Mouse (Mus musculus) natural killer cell, adult 2 months (primary cell): ENCODE data around the gene Rtf2.

ENCODE experiments used
- DNase-seq, 2 experiments: peaks; one replicate each; pipeline ENCODE4 v3.0.0; 2022; ENCODE audit warnings: low spot score in 2 of 2

The Rtf2 gene

GRCm38 (mm10) chr2:172481654-172482385 is 41.5 kb downstream of the Rtf2 start:
- DNase-seq = no peak

GRCm38 (mm10) chr2:172483766-172484413 is 43.5 kb downstream of the Rtf2 start:
- DNase-seq = no peak

- no peak for DNase-seq
These were observed 44.5 kb downstream of the Rtf2 start for GRCm38 (mm10) chr2:172484696-172485370.

GRCm38 (mm10) chr2:172496736-172497345 is 56.5 kb downstream of the Rtf2 start:
- no peak for DNase-seq

- DNase-seq = no peak
These were observed 58.5 kb downstream of the Rtf2 start for GRCm38 (mm10) chr2:172498823-172499222.

GRCm38 (mm10) chr2:172500752-172501316 is 60.5 kb downstream of the Rtf2 start:
- DNase-seq = no peak

GRCm38 (mm10) chr2:172501341-172501740 is 61.0 kb downstream of the Rtf2 start:
- DNase-seq = no peak

GRCm38 (mm10) chr2:172502168-172502567 is 61.8 kb downstream of the Rtf2 start:
- DNase-seq = no peak

GRCm38 (mm10) chr2:172506121-172506520 is 65.8 kb downstream of the Rtf2 start:
- DNase-seq = no peak

- DNase-seq = no peak
These were observed 69.8 kb downstream of the Rtf2 start for GRCm38 (mm10) chr2:172510056-172510712.

- no peak for DNase-seq
These were observed 70.5 kb downstream of the Rtf2 start for GRCm38 (mm10) chr2:172510899-172511298.

GRCm38 (mm10) chr2:172516407-172516992 is 76.1 kb downstream of the Rtf2 start:
- DNase-seq = no peak
